Mouse (Mus musculus): Measurements from ENCODE around the gene Prr5l. TPM values are rescaled to one million over a fixed set of nuclear protein-coding genes. Genes with fewer than 3 reads are reported as not detected.
A peak's percentile ranks its signal among the peaks of the same experiment; 100 is the strongest.

Prr5l gene
- 38.1 and 48.5 TPM in 2 replicates for polyA plus RNA-seq (2015; fragmentation: Nextera tagmentation; extraction: Ambion mirVana)

- 34% methylated on average over 3 of the region's 3 CpGs for WGBS
- H3K4me1 ChIP-seq (replicated peaks; ENCODE audit: insufficient read depth, low read length): peaks cover 4% of the 10 kb centered on the region; the same call in 1 of the 2 replicates
These were observed at the start of gene Prr5l for GRCm38 (mm10) chr2:101882998-101883397. Gene Prr5l (minus strand): TSS chr2:101883027.

GRCm38 (mm10) chr2:101932169-101932936 is 49.5 kb upstream of the Prr5l start:
- Histone ChIP-seq H3K4me1 (replicated peaks; ENCODE audit: insufficient read depth, low read length) (no peaks in the 10 kb centered on the region), H3K9ac (ENCODE audit: low read depth, low read length) (no peak overlapping the region), H3K36me3 (ENCODE audit: insufficient read depth, low read length) (no peaks in the 10 kb centered on the region), H3K4me3 (replicated peaks; ENCODE audit: low read depth, low read length) (no peak overlapping the region), H3K27me3 (ENCODE audit: insufficient read depth, low read length) (no peaks in the 10 kb centered on the region), H3K9me3 (replicated peaks; ENCODE audit: low read length) (no peaks in the 10 kb centered on the region), H3K27ac (no peak overlapping the region), H3K4me2 (ENCODE audit: low read length) (no peak overlapping the region)
- no peak for TF ChIP-seq CTCF (IDR thresholded peaks at IDR 0.05; ENCODE audit: low read depth)
- DNase-seq (ENCODE audit: low spot score) (no peak), ATAC-seq (replicated peaks; ENCODE audit: low FRiP score, low read depth) (no peak)
- 79% methylated on average over 14 of the region's 14 CpGs for WGBS

More at GRCm38 (mm10) chr2:101882998-101883397, at the start of gene Prr5l:
- H3K4me3 ChIP-seq (replicated peaks; ENCODE audit: low read depth, low read length): no peak within 1 kb of the TSS
- no peaks in the 10 kb centered on the region for H3K36me3 ChIP-seq (ENCODE audit: insufficient read depth, low read length)
- no peak within 1 kb of the TSS for H3K4me2 ChIP-seq (ENCODE audit: low read length)
- H3K9ac ChIP-seq (ENCODE audit: low read depth, low read length): no peak within 1 kb of the TSS
- TF ChIP-seq CTCF (IDR thresholded peaks at IDR 0.05; ENCODE audit: low read depth): no peak
- no peak for ATAC-seq (replicated peaks; ENCODE audit: low FRiP score, low read depth)
- no peak for DNase-seq (ENCODE audit: low spot score)
- H3K27me3 ChIP-seq (ENCODE audit: insufficient read depth, low read length): no peaks in the 10 kb centered on the region
- no peak within 1 kb of the TSS for H3K27ac ChIP-seq
- H3K9me3 ChIP-seq (replicated peaks; ENCODE audit: low read length): no peaks in the 10 kb centered on the region

- H3K36me3 ChIP-seq (ENCODE audit: insufficient read depth, low read length): no peaks in the 10 kb centered on the region
- WGBS: 86% methylated on average over 12 of the region's 12 CpGs
These were observed 42.9 kb upstream of the Prr5l start for GRCm38 (mm10) chr2:101925591-101926188.

GRCm38 (mm10) chr2:101925183-101925582 is 42.4 kb upstream of the Prr5l start:
- no peak for TF ChIP-seq CTCF (IDR thresholded peaks at IDR 0.05; ENCODE audit: low read depth)
- Histone ChIP-seq H3K27me3 (ENCODE audit: insufficient read depth, low read length) (no peaks in the 10 kb centered on the region), H3K36me3 (ENCODE audit: insufficient read depth, low read length) (no peaks in the 10 kb centered on the region), H3K9ac (ENCODE audit: low read depth, low read length) (no peak overlapping the region), H3K9me3 (replicated peaks; ENCODE audit: low read length) (no peaks in the 10 kb centered on the region), H3K4me3 (replicated peaks; ENCODE audit: low read depth, low read length) (no peak overlapping the region), H3K4me1 (replicated peaks; ENCODE audit: insufficient read depth, low read length) (no peaks in the 10 kb centered on the region), H3K27ac (no peak overlapping the region), H3K4me2 (ENCODE audit: low read length) (no peak overlapping the region)
- 98% methylated on average over 3 of the region's 3 CpGs for WGBS
- DNase-seq (ENCODE audit: low spot score) (no peak), ATAC-seq (replicated peaks; ENCODE audit: low FRiP score, low read depth) (no peak)

More at GRCm38 (mm10) chr2:101925591-101926188, 42.9 kb upstream of the Prr5l start:
- Histone ChIP-seq H3K9me3 (replicated peaks; ENCODE audit: low read length) (no peaks in the 10 kb centered on the region), H3K9ac (ENCODE audit: low read depth, low read length) (no peak overlapping the region), H3K4me2 (ENCODE audit: low read length) (no peak overlapping the region), H3K27ac (no peak overlapping the region), H3K4me1 (replicated peaks; ENCODE audit: insufficient read depth, low read length) (no peaks in the 10 kb centered on the region), H3K27me3 (ENCODE audit: insufficient read depth, low read length) (no peaks in the 10 kb centered on the region), H3K4me3 (replicated peaks; ENCODE audit: low read depth, low read length) (no peak overlapping the region)
- DNase-seq (ENCODE audit: low spot score): no peak
- no peak for ATAC-seq (replicated peaks; ENCODE audit: low FRiP score, low read depth)
- no peak for TF ChIP-seq CTCF (IDR thresholded peaks at IDR 0.05; ENCODE audit: low read depth)

- ATAC-seq (replicated peaks; ENCODE audit: low FRiP score, low read depth) (no peak), DNase-seq (ENCODE audit: low spot score) (peak; percentile 23)
- Histone ChIP-seq H3K27me3 (ENCODE audit: insufficient read depth, low read length) (no peaks in the 10 kb centered on the region), H3K9me3 (replicated peaks; ENCODE audit: low read length) (no peaks in the 10 kb centered on the region), H3K4me3 (replicated peaks; ENCODE audit: low read depth, low read length) (no peak overlapping the region), H3K36me3 (ENCODE audit: insufficient read depth, low read length) (no peaks in the 10 kb centered on the region), H3K4me1 (replicated peaks; ENCODE audit: insufficient read depth, low read length) (no peaks in the 10 kb centered on the region), H3K4me2 (ENCODE audit: low read length) (no peak overlapping the region), H3K9ac (ENCODE audit: low read depth, low read length) (no peak overlapping the region), H3K27ac (no peak overlapping the region)
- no peak for TF ChIP-seq CTCF (IDR thresholded peaks at IDR 0.05; ENCODE audit: low read depth)
- 63% methylated on average over 4 of the region's 4 CpGs for WGBS
These were observed 40.4 kb upstream of the Prr5l start for GRCm38 (mm10) chr2:101923181-101923580.

GRCm38 (mm10) chr2:101922302-101922701 is 39.5 kb upstream of the Prr5l start:
- Histone ChIP-seq H3K4me3 (replicated peaks; ENCODE audit: low read depth, low read length) (no peak overlapping the region), H3K9ac (ENCODE audit: low read depth, low read length) (no peak overlapping the region), H3K9me3 (replicated peaks; ENCODE audit: low read length) (no peaks in the 10 kb centered on the region), H3K27ac (no peak overlapping the region), H3K4me1 (replicated peaks; ENCODE audit: insufficient read depth, low read length) (no peaks in the 10 kb centered on the region), H3K4me2 (ENCODE audit: low read length) (no peak overlapping the region), H3K27me3 (ENCODE audit: insufficient read depth, low read length) (no peaks in the 10 kb centered on the region), H3K36me3 (ENCODE audit: insufficient read depth, low read length) (no peaks in the 10 kb centered on the region)
- WGBS: 97% methylated on average over 4 of the region's 4 CpGs
- TF ChIP-seq CTCF (IDR thresholded peaks at IDR 0.05; ENCODE audit: low read depth): no peak
- ATAC-seq (replicated peaks; ENCODE audit: low FRiP score, low read depth): no peak
- DNase-seq (ENCODE audit: low spot score): no peak

All from kidney, postnatal 0 days (tissue).